9 mouse cellular contexts compared by ENCODE assay signal in genomic region chr1:191296445-191296844, GRCm38 (mm10). TPM values are rescaled to one million over a fixed set of nuclear protein-coding genes. Genes with fewer than 3 reads are reported as not detected.
DNase-seq lines count a peak whose midpoint lies in the region; ATAC-seq and TF ChIP-seq lines count a peak whose summit lies in the region.
"Had no signal": no experiment of that assay in that cellular context is flagged by ENCODE, and none has a peak within 500 bp of the region (broad histone marks: within the 10 kb centered on the region; RNA-seq: fewer than 3 reads in every experiment).

No protein-coding gene starts in this region.

- no peaks in the 10 kb centered on the region for H3K36me3 ChIP-seq in intestine, embryonic 16.5 days (ENCODE audit: control insufficient read depth, insufficient read depth, low read length)
- H3K36me3 ChIP-seq in stomach, postnatal 0 days (ENCODE audit: control insufficient read depth, insufficient read depth, low read length) = no peaks in the 10 kb centered on the region

- H3K4me2 ChIP-seq in intestine, embryonic 16.5 days (ENCODE audit: low read depth, low read length) = no peak overlapping the region
- H3K4me2 ChIP-seq in stomach, postnatal 0 days (replicated peaks; ENCODE audit: low read depth) = no peak overlapping the region

- no peak overlapping the region for H3K9ac ChIP-seq in intestine, embryonic 16.5 days (ENCODE audit: low read depth, low read length)
- no peak overlapping the region for H3K9ac ChIP-seq in stomach, postnatal 0 days (ENCODE audit: low read length)

- no peaks in the 10 kb centered on the region for H3K9me3 ChIP-seq in intestine, embryonic 16.5 days (ENCODE audit: control insufficient read depth, low read length)
- no peaks in the 10 kb centered on the region for H3K9me3 ChIP-seq in stomach, postnatal 0 days (ENCODE audit: control insufficient read depth, low read length)

- 57% methylated on average over 5 of the region's 5 CpGs for WGBS in intestine, embryonic 16.5 days
- 52% methylated on average over 5 of the region's 5 CpGs for WGBS in stomach, postnatal 0 days

- no peak for TF ChIP-seq CTCF in stomach, postnatal 0 days (IDR thresholded peaks at IDR 0.05; ENCODE audit: low read depth)

- ATAC-seq in intestine, embryonic 16.5 days = peak; percentile 47
- ATAC-seq in stomach, postnatal 0 days (ENCODE audit: low FRiP score, low TSS enrichment) = peak; percentile 24; the same call in 1 of the 2 replicates
- no peak for ATAC-seq in granulocyte monocyte progenitor cell, adult 5-6 weeks (replicated peaks; ENCODE audit: poor library complexity, severe bottlenecking)

- DNase-seq in cerebellum, adult 11-12 months = peak; percentile 35
- DNase-seq in cerebellum, adult 8-10 months = no peak
- DNase-seq in right cerebral cortex, postnatal 4 days = peak; percentile 22
- no peak for DNase-seq in right cerebral cortex, adult 18-20 months
- peak; percentile 49 for DNase-seq in stomach, postnatal 0 days (ENCODE audit: low spot score)
- DNase-seq in thymus, postnatal 10 days (ENCODE audit: low spot score in 2 of 2) = no peak

- no peaks in the 10 kb centered on the region for H3K4me1 ChIP-seq in intestine, embryonic 16.5 days (ENCODE audit: control insufficient read depth, insufficient read depth, low read length)
- peaks cover 5% of the 10 kb centered on the region for H3K4me1 ChIP-seq in stomach, postnatal 0 days (replicated peaks; ENCODE audit: control insufficient read depth, insufficient read depth)

- TF ChIP-seq EP300 in stomach, postnatal 0 days (optimal IDR thresholded peaks at IDR 0.05) = no peak

- H3K27ac ChIP-seq in intestine, embryonic 16.5 days (ENCODE audit: low read length) = no peak overlapping the region
- H3K27ac ChIP-seq in stomach, postnatal 0 days (replicated peaks) = peak overlapping the region; percentile 49; the same call in 1 of the 2 replicates

- H3K4me3 ChIP-seq in intestine, embryonic 16.5 days (ENCODE audit: low read length) = no peak overlapping the region
- H3K4me3 ChIP-seq in stomach, postnatal 0 days (ENCODE audit: low read depth, low read length) = no peak overlapping the region
- H3K4me3 ChIP-seq: myocyte had no signal

- no peaks in the 10 kb centered on the region for H3K27me3 ChIP-seq in intestine, embryonic 16.5 days (replicated peaks; ENCODE audit: control insufficient read depth, insufficient read depth, low read length)
- H3K27me3 ChIP-seq in stomach, postnatal 0 days (ENCODE audit: control insufficient read depth, insufficient read depth, low read length) = no peaks in the 10 kb centered on the region

RNA-seq across cellular contexts. Expression of gene Nenf, which starts 21.5 kb away (rescaled TPM):
- polyA plus RNA-seq in intestine, embryonic 16.5 days (2015; fragmentation: Nextera tagmentation; extraction: Ambion mirVana) = 83.3 and 88.7 TPM in 2 replicates
- 117 and 120 TPM in 2 replicates for polyA plus RNA-seq in stomach, postnatal 0 days (2015; fragmentation: Nextera tagmentation; extraction: Ambion mirVana)
- 36.7 and 54.4 TPM in 2 replicates for total RNA-seq in granulocyte monocyte progenitor cell, adult 5-6 weeks (2014; fragmentation: Nextera tagmentation)
- total RNA-seq in granulocyte monocyte progenitor cell, adult 5-6 weeks (2017) = 5.5 and 9.8 TPM in 2 replicates

RNA-seq across cellular contexts. Expression of gene Tmem206, which starts 29.3 kb away (rescaled TPM):
- polyA plus RNA-seq in intestine, embryonic 16.5 days (2015; fragmentation: Nextera tagmentation; extraction: Ambion mirVana) = 18.2 and 19.3 TPM in 2 replicates
- 6.7 and 6.8 TPM in 2 replicates for polyA plus RNA-seq in stomach, postnatal 0 days (2015; fragmentation: Nextera tagmentation; extraction: Ambion mirVana)
- total RNA-seq in granulocyte monocyte progenitor cell, adult 5-6 weeks (2014; fragmentation: Nextera tagmentation) = 25.5 and 27.2 TPM in 2 replicates
- total RNA-seq in granulocyte monocyte progenitor cell, adult 5-6 weeks (2017) = 19.7 and 23.2 TPM in 2 replicates

Comparison
In these comparisons a context has a peak if more than half of its experiments do, and no peak if none do; other contexts are left out.
1. DNase-seq: peak in cerebellum, adult 11-12 months (single experiment), right cerebral cortex, postnatal 4 days (single experiment) and stomach, postnatal 0 days (single experiment); none in cerebellum, adult 8-10 months (single experiment), right cerebral cortex, adult 18-20 months (single experiment) and thymus, postnatal 10 days (0 of 2).